Mouse (Mus musculus): ENCODE data around the gene Svs1.
"Not testable (repeated sequence)": the region's sequence is repeated elsewhere in the genome, so short reads cannot be mapped to it uniquely, and the experiment has no call there.

The Svs1 gene

GRCm38 (mm10) chr6:48986444-48986990 is at the start of gene Svs1:
Svs1 (plus strand) TSS chr6:48986861.
- no peak for DNase-seq (ENCODE audit: low spot score)

DNA sequence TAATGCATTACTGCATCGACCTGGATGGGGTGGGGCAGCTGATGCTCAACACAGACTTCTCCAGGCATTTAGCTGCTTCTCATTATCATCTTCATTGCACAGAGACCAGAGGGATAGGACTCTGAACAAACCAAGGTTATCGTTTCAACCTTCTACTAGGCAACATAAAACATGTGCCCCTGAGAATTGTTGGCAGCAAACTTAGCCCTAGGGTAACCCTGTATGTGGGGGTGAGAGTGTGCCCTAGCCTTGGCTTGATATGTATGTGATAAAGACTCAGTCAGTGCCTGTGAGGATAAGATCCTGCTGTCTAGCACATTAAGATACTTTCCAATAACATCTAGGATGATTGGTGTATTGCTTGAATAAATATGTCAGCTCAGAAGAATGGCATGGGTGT is 37.1 kb upstream of the Svs1 start:
- no peak for DNase-seq (ENCODE audit: low spot score)

DNA sequence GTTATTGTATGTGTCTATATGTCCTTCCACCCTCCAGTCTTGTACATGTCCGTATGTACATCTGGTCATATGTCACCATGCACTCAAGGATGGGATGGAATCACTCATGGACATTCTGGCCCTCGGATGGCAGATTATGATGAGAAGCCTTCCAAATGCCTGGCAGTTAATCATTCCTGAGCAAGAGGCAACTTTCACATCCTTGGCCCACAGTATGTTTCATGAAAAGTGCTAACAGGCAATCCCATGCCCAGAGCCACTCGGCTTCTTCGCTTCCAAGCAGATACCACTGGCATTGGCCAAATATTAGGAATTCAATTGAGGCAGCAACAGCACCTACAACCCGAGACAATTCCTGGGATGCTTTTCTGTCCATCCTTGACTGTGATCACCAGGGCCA is 36.0 kb upstream of the Svs1 start:
- no peak for DNase-seq (ENCODE audit: low spot score)

DNA sequence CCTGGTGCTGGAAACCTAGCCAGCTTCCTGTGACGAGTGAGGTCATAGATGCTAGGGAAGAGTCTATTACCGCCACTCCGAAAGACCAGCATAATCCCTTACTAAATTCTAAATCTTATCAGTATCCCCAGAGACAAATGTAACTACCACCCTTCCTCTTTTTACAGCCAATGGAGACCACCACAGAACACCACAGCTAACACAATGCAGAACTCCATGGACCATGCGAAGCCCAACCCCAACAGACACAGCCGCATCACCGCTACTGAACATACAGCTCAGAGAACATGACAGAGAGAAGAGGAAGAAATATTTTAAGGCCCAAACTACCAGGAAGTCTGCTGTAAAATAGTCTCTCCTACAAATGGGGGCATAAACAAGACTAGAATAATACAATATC is 35.0 kb upstream of the Svs1 start:
- no peak for DNase-seq (ENCODE audit: low spot score)

DNA sequence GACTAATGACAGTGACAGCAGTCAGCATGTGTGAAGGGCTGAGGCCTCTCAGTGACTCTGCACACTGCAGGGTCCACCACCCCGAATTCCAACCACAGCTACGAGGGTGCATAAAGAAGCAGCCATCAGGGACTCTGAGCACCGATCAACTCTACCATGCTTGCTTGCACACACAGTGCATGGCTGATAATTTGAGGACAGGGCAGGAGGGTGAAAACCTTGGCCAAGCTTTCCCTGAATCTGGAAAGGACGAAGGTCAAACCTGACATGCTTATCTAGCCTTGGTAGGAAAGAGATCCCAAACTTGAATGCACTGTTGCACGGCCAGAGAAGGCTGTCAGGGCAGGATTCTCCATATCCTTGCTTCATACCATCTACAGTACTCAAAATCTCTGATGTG is 33.4 kb upstream of the Svs1 start:
- no peak for DNase-seq (ENCODE audit: low spot score)

DNA sequence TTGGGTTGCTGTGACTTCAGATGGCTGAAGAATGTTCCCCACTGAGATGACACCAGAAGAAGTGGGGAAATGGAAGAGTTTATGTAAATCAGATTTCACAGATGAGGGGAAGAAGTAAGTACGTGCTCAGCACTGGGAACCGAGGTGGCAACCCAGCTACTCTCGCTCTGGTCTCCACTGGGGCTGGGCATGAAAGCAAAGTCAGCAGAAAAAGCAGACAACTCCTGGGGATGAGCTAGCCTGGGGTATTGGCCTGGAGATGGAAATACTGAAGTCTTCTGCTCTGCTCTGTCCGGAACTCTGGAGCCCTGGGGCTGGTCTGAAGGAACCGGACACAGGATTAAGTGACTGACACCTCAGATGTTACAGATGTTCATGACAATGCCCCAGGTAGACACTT is 32.5 kb upstream of the Svs1 start:
- DNase-seq (ENCODE audit: low spot score), result no peak

- peak; percentile 6 for DNase-seq (ENCODE audit: low spot score)
These were observed 31.7 kb upstream of the Svs1 start for GRCm38 (mm10) chr6:48954946-48955345.

- DNase-seq (ENCODE audit: low spot score), result no peak
These were observed 29.9 kb upstream of the Svs1 start for GRCm38 (mm10) chr6:48956785-48957184.

DNA sequence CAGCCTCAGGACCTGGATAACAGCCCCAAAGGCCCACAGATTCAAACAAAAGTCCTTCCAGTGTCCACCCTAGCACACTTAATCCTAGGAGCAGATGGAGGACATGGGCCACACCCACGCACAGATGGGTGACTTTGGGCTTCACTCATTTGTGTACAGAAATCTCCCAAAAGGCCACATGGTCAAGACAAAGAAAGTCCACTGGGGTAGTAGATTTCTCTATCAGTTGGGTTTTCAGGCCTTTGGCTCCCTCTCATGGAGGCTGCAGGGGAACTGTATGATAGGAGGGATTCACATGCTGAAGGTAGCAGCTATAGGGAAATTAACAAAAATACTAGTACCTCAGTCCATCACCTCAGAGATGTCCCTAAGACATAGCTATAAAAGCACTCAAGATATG is 28.6 kb upstream of the Svs1 start:
- DNase-seq (ENCODE audit: low spot score), result peak; percentile 6

GRCm38 (mm10) chr6:48959151-48959550 is 27.5 kb upstream of the Svs1 start:
- DNase-seq (ENCODE audit: low spot score), result not testable (repeated sequence)

GRCm38 (mm10) chr6:48966696-48967095 is 20.0 kb upstream of the Svs1 start:
- not testable (repeated sequence) for DNase-seq (ENCODE audit: low spot score)

DNA sequence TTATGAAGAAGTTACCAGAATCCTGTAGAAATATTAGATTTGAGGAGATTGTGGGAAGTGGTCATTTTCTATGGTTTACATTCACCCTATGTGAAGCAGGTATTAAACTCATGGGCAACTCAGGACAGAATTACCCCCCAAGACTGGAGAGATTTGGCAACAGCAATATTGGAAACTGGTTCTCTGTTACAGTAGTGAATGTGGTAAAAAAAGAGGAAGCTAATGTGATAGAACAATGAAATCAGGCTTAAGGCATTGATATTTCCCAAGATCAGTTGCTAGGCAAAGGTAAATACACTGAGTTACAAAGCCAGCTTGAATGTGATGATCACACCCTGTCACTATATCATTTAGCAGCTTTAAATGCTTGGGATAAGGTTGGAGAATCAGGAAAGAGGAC is 18.8 kb upstream of the Svs1 start:
- no peak for DNase-seq (ENCODE audit: low spot score)

DNA sequence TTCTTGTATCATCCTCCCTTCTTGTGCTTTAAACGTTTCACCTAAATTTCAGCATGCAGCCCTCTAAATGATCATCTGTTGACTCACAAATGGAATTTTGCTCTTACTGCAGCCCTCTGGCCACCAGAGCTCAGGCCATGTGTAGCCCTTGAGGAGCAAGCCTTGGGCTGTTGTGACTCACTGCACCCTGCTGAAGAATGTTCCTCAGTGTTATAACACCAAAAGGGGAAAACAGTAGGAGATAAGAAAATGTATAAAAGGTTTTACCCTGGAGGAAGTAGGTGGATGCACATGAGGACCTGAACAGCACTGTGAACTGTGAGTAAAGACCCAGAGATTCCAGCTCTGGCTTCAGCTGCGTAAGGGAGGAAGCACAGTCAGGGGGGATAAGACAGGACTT is 12.0 kb upstream of the Svs1 start, which contains the start of gene Doxl2:
TSS of gene Doxl2 (plus strand) at position 301 of the 400 bp plus-strand sequence.
- DNase-seq (ENCODE audit: low spot score), result no peak

GRCm38 (mm10) chr6:48979616-48980015 is 7.0 kb upstream of the Svs1 start:
- DNase-seq (ENCODE audit: low spot score), result no peak

DNA sequence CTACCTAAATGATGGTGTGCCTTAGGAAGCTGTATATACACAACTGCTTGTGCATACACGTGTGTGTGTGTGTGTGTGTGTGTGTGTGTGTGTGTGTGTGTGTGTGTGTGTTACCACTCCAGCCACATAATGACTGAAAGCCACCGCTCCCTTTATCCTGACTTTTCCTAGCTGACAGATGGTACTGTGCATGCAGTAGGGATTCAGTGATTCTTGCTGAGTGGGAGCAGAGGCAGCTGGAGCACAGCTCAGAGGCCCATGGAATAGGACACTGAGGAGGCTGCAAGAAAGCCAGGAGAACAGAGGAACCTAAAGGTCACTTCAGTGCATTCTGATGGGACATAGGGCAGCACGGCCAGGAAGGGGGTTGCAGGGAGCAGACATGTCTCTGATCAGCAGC is 4.4 kb upstream of the Svs1 start:
- no peak for DNase-seq (ENCODE audit: low spot score)

DNA sequence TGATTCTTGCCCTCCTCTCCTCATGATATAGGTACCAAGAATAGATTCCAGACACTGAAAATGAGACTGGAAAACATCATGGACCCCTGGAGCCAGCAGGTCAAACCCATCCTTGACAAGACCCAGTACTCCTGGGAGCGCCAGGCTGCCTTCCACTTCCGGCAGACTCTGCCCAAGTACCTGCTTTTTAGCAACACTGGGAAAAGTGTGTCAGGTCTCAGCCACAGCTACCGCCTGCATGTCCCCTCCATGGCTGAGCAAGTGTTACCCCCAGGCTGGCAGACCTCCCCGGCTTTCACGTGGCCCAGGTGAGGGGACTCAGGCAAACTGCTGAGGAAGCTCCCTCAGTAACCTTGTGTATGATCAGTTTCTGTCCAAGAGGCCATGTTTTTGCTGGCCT is 3.3 kb downstream of the Svs1 start:
- no peak for DNase-seq (ENCODE audit: low spot score)

- DNase-seq (ENCODE audit: low spot score), result no peak
These were observed 5.3 kb downstream of the Svs1 start for GRCm38 (mm10) chr6:48991991-48992390.

DNA sequence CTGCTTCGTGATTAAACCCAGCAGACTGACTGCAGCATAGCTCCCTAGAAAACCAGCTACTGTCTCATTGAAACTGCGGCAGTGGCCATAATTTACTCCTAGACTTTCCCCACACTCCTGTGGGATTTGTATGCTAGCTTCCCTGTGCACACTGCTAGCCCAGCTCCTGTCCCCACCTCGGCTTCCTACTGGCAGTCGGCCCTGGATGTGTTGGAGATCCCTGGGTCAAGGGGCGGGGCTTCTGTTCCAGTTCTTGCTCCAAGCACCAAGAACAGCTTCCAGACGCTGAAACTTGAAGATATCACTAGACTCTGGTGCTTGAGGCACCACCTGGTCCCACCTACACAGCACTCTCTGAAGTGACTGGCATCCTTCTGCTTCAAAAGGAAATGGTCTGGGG is 11.5 kb downstream of the Svs1 start:
- DNase-seq (ENCODE audit: low spot score), result no peak

- no peak for DNase-seq (ENCODE audit: low spot score)
These were observed 12.1 kb downstream of the Svs1 start for GRCm38 (mm10) chr6:48998796-48999195.

DNA sequence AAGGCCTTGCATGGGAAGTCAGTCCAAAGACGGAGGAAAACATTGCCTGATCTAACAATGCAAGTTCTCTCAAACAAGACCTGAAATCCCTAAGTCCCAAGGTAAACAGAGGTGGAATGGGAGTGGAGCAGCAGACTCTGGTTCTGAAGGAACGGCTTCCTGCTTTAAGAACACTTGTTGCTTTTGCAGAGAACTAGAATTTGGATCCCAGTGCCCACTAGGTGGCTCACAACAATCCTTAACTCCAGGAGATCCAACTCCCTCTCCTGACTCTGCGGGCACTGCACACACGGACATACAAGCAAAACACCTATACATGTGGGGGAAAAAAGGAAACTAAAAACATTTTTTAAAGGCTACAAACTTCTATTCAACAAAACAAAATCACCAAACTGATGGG is 16.7 kb downstream of the Svs1 start:
- DNase-seq (ENCODE audit: low spot score), result no peak

DNA sequence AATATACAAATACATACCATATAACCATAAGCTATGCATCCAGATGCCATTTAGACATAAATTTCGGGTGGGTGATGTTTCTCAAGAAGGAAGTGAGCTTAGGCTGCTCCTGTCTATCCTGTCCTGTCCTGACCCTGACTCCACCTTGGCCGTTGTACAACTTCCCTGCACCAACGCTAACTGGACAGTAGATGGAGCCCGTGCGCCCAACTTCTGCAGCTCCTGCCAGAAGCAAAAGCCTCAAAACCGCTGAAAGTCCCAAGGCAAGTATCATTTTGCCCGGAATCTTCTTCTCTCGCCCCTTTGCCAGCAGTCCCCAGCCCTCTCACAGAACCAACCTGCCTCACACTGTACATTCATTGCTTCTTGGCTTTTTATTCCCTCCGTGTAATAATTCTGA is 21.3 kb downstream of the Svs1 start:
- DNase-seq (ENCODE audit: low spot score), result peak; percentile 65

GRCm38 (mm10) chr6:49008420-49009160 is 21.9 kb downstream of the Svs1 start:
- no peak for DNase-seq (ENCODE audit: low spot score)

- DNase-seq (ENCODE audit: low spot score), result no peak
These were observed 22.5 kb downstream of the Svs1 start for GRCm38 (mm10) chr6:49009161-49009555.

DNA sequence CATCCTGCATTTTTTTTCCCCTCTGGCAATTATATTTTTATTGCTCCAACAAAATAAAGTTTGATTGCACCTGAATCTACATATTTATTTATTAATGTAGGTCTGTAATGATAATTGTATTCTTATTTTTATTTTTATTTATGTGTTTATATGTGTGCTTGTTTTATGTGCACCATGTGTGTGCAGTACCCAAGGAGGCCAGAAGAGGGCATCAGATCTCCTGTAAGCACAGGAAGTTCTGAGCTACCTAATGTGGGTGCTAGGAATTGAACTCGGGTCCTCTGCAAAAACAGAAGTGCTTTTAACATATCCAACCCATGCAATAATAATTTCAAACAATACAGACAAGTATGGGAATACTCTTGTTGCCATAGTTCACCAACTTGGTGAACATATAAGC is 23.0 kb downstream of the Svs1 start:
- no peak for DNase-seq (ENCODE audit: low spot score)

Measured in MN1 (cell line).